Mouse (Mus musculus) small intestine, adult 2 months (tissue): ENCODE results near the gene Sptan1. TPM values are rescaled to one million over a fixed set of nuclear protein-coding genes. Genes with fewer than 3 reads are reported as not detected.
"Not testable (repeated sequence)": the region's sequence is repeated elsewhere in the genome, so short reads cannot be mapped to it uniquely, and the experiment has no call there.

Experiments
- H3K27ac ChIP-seq: fragments of 200-500 bp; 2 replicates; pipeline ENCODE4 v1.5.1; 2012; ENCODE audit warnings: low read depth, low read length, control low read depth, inconsistent platforms; ENCODE audit not compliant: insufficient read depth
- H3K27me3 ChIP-seq: fragments of 200-500 bp; 2 replicates; pipeline ENCODE4 v1.6.1; 2012; ENCODE audit warnings: mild to moderate bottlenecking, moderate library complexity, low read length, inconsistent platforms; ENCODE audit not compliant: control insufficient read depth, insufficient read depth
- H3K36me3 ChIP-seq: fragments of 200-500 bp; 2 replicates; pipeline ENCODE4 v1.6.1; 2012; ENCODE audit warnings: mild to moderate bottlenecking, low read length, control low read depth, inconsistent platforms; ENCODE audit not compliant: control insufficient read depth, insufficient read depth
- H3K4me1 ChIP-seq: fragments of 200-500 bp; 2 replicates; pipeline ENCODE4 v1.6.1; 2012; ENCODE audit warnings: low read length, inconsistent platforms, mixed read lengths; ENCODE audit not compliant: control insufficient read depth, insufficient read depth, insufficient read length
- H3K4me3 ChIP-seq: fragments of 200-500 bp; 2 replicates; pipeline ENCODE4 v1.5.1; 2012; ENCODE audit warnings: low read depth, mild to moderate bottlenecking, control low read depth, inconsistent platforms, low read length, moderate library complexity
- CTCF ChIP-seq: fragments of 200-500 bp; IDR thresholded peaks from 2 replicates; pipeline ENCODE4 v1.5.1; 2012; ENCODE audit warnings: low read depth, mild to moderate bottlenecking, control low read depth, inconsistent platforms, low read length, moderate library complexity, mixed read lengths; ENCODE audit not compliant: insufficient replicate concordance, insufficient read length; ENCODE audit errors: extremely low read depth
- POLR2A ChIP-seq: fragments of 200-500 bp; IDR thresholded peaks from 2 replicates; pipeline ENCODE4 v1.6.1; 2012; ENCODE audit warnings: low read depth, mild to moderate bottlenecking, control low read depth, inconsistent platforms, low read length, moderate library complexity
- WGBS: fragments of 180-500 bp; shearing (Covaris S2); methylation state at CpG from one replicate; pipeline ENCODE4 v1.1.7; 2018; 5-methylcytosine and 5-hydroxymethylcytosine counted together
- polyA plus RNA-seq: library from polyadenylated mRNA; depleted of rRNA; stranded (reverse); fragments of >200 nt; gene quantifications from 2 replicates; pipeline ENCODE4 v1.2.3, GENCODE M21; 2012

Sptan1 gene
- polyA plus RNA-seq, 1 experiment: 221 TPM

GRCm38 (mm10) chr2:30048699-30049388, 83.5 kb downstream of the Sptan1 start, which contains the start of gene Wdr34:
Gene Wdr34, minus strand, starts transcription at chr2:30048881.
- Histone ChIP-seq H3K27ac (peak within 1 kb of the TSS; percentile 77), H3K4me3 (peak within 1 kb of the TSS; percentile 66), H3K27me3 (no peaks in the 10 kb centered on the region), H3K36me3 (no peaks in the 10 kb centered on the region), H3K4me1 (no peaks in the 10 kb centered on the region)
- TF ChIP-seq POLR2A: peak; percentile 76
- TF ChIP-seq CTCF: peak; percentile 13; the same call in 1 of the 2 replicates
- WGBS: 1% methylated on average over 54 of the region's 54 CpGs

GRCm38 (mm10) chr2:30049831-30050230, 84.5 kb downstream of the Sptan1 start:
- 81% methylated on average over 3 of the region's 3 CpGs for WGBS
- Histone ChIP-seq H3K4me1 (no peaks in the 10 kb centered on the region), H3K27ac (no peak overlapping the region), H3K27me3 (no peaks in the 10 kb centered on the region), H3K4me3 (no peak overlapping the region), H3K36me3 (no peaks in the 10 kb centered on the region)
- TF ChIP-seq POLR2A: no peak
- no peak for TF ChIP-seq CTCF

GRCm38 (mm10) chr2:30051992-30052761, 86.8 kb downstream of the Sptan1 start:
- no peak overlapping the region for H3K4me3 ChIP-seq
- 35% methylated on average over 6 of the region's 6 CpGs for WGBS
- no peak for TF ChIP-seq POLR2A
- peak; percentile 42; the same call in 1 of the 2 replicates for TF ChIP-seq CTCF
- H3K27me3 ChIP-seq: no peaks in the 10 kb centered on the region
- H3K36me3 ChIP-seq: no peaks in the 10 kb centered on the region
- no peak overlapping the region for H3K27ac ChIP-seq
- H3K4me1 ChIP-seq: no peaks in the 10 kb centered on the region

GRCm38 (mm10) chr2:30055310-30055709, 90.0 kb downstream of the Sptan1 start:
- not testable (repeated sequence) for H3K27me3 ChIP-seq, H3K27ac ChIP-seq, H3K4me3 ChIP-seq, H3K4me1 ChIP-seq, H3K36me3 ChIP-seq
- WGBS: 94% methylated on average over 3 of the region's 3 CpGs

GRCm38 (mm10) chr2:30056736-30057135, 91.4 kb downstream of the Sptan1 start:
- Histone ChIP-seq H3K4me3 (no peak overlapping the region), H3K36me3 (no peaks in the 10 kb centered on the region), H3K27me3 (no peaks in the 10 kb centered on the region), H3K27ac (no peak overlapping the region), H3K4me1 (no peaks in the 10 kb centered on the region)
- TF ChIP-seq POLR2A (no peak), CTCF (no peak)
- 75% methylated on average over 3 of the region's 3 CpGs for WGBS

GRCm38 (mm10) chr2:30057223-30057904, 92.0 kb downstream of the Sptan1 start, which contains the start of gene Set:
Gene Set, plus strand, starts transcription at chr2:30057378.
- TF ChIP-seq CTCF (no peak), POLR2A (no peak)
- H3K4me1 ChIP-seq: no peaks in the 10 kb centered on the region
- 29% methylated on average over 12 of the region's 12 CpGs for WGBS
- no peak within 1 kb of the TSS for H3K4me3 ChIP-seq
- no peaks in the 10 kb centered on the region for H3K27me3 ChIP-seq
- H3K36me3 ChIP-seq: no peaks in the 10 kb centered on the region
- H3K27ac ChIP-seq: no peak within 1 kb of the TSS

GRCm38 (mm10) chr2:30058418-30058817, 93.1 kb downstream of the Sptan1 start:
- TF ChIP-seq POLR2A: no peak
- no peak for TF ChIP-seq CTCF
- Histone ChIP-seq H3K4me3 (no peak overlapping the region), H3K36me3 (no peaks in the 10 kb centered on the region), H3K27me3 (no peaks in the 10 kb centered on the region), H3K27ac (no peak overlapping the region), H3K4me1 (no peaks in the 10 kb centered on the region)
- WGBS: 73% methylated on average over 5 of the region's 5 CpGs
